Mouse (Mus musculus) gastrocnemius, postnatal 25 days (tissue): ENCODE results near the gene Nup107. TPM values are rescaled to one million over a fixed set of nuclear protein-coding genes. Genes with fewer than 3 reads are reported as not detected.

ENCODE experiments used
- DNase-seq: peaks from one replicate; pipeline ENCODE4 v3.0.0; 2022
- total RNA-seq, 2 experiments: library from RNA; stranded (reverse); gene quantifications; 1 replicate in 1 of 2; 2 replicates in 1 of 2; pipeline ENCODE4 v1.2.3; 2021

The Nup107 gene
- total RNA-seq, 2 experiments from 2014 or later = 6.0 TPM

DNA sequence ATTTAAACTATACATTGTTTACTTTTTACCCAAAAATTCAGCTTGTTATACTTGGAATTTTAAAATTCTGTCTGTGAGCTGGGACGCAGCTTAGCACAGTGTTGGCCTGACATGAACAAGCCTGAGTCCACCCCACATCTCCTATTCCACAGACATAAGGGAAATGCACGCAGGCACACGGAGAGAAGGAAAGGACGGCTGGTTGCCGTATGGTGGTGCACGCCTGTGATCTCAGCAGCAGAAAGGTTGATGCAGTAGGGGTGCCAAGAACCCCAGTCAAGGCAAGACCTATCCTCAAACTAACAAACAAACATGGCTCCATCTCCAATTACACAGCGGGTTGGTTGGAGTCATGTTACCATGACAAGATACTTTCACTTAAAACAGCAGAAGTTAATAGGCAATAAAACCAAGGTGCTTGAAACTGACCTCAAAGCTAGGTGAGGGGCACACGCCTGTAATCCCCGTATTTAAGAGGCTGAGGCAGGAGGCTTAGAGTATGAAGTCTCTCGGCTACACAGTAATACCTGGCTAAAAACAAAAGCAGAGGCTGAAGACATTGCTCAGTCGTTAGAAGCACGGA lies 14.1 kb downstream of the Nup107 start:
- no peak for DNase-seq

DNA sequence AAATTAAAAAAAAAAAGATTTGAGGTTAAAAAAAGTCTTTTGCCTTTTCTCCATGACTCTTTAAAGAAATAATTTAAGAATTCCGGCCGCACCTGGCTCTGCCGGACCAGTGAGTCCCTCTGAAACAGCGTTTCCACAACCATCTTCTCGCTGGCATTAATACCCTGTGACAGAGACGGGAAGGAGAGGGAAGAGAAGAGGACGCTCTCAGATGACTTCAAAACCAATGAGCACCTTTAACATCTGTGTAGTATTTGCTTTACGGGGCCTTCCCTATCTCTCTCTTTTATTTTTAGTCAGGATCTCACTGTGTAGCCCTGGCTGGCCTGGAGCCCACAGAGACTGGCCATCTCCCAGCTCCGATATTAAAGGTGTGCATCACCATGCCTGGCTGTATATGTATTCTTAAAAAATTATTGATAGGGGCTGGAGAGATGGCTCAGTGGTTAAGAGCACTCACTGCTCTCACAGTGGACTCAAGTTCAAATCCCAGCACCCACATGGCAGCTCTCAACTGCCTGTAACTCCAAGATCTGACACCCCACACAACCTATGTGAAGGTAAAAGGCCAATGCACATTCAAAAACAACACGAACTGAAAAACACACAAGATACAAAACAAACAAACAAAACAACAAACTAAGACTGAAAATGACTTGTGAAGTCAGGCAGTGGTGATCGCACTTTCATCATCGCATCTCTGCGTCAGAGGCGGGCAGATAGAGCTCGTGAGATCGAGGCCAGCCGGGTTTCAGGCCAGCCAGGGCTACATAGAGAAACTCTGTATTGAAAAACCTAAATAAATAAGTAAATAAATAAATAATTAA lies 14.8 kb downstream of the Nup107 start:
- DNase-seq = no peak

DNA sequence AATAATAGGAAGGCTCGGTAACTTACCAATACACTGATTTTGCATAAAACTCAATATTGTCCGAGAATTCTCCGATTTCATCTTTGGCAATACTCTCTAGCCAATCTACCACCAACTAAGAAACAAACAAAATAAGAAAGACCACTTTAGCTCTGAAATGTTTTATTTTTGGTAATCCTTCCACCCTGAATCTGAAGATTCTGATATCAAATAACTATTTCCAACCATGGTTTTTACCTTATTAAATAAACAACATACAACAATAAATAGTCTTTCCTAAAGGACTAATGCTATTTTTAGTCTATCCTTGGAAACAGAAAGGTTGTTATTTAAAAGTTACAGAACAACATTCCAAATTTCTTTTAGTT lies 15.4 kb downstream of the Nup107 start:
- no peak for DNase-seq

DNA sequence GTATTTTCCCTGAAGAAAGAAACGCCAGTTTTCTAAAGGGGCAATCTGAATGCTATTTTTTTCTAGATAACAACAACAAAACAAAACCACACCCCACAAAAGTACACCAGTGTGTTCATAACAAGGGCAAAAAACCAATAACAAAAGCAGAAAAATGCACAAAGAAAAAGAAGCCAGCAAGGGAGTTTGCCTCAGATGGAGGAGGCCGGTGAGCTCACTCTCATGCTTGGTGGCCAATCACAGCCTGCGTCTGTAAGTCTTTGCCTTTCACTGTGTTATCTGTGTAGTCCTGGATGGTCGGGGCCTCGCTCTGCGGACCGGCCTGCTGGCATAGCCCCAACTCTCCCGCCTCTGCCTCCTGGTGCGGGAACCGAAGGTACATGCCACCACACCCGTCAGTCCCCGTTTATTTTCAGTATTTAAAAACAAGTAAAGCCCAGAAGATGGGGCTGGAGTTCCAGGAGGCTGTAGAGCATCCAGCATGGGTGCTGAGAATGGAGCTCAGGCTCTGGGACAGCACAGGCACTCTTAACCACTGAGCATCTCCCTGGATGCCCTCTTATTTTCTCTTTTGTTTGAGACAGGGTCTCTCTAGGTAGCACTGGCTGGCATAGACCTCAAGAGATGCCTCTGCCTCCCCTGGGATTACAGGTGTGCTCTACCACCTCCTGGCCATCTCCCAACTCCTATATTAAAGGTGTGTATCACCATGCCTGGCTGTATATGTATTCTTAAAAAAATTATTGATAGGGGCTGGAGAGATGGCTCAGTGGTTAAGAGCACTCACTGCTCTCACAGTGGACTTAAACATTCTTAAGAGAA lies 16.0 kb downstream of the Nup107 start:
- no peak for DNase-seq

DNA sequence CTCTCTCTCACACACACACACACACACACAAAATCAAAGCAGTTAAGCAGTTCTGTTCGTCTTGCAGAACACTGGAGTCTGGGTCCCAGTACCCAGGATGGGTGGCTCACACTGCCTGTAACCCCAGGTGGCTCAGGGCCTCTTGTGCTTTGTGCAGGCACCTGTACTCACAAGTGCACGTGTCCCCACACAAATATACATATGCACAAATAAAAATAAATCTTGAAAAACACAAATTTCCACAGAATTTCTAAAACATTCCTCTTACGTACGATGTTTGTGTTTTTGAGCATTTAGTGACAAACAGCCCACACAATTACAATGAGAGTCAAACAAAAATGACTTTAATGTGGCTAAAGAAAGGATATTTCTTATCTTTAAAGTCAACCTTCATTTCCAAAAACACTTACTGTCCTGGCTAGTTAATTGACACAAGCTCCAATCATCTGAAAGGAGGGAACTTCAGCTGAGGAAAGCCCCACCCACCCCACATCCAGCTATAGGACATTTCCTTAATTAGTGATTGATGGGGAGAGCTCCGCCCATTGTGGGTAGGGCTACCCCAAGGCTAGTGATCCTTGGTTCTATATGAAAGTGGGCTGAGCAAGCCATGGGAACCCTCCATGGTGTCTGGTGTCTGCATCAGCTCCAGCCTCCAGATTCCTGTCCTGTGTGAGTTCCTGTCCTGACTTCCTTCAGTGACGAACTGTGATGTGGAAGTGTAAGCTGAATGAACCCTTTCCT lies 16.9 kb downstream of the Nup107 start:
- no peak for DNase-seq

DNA sequence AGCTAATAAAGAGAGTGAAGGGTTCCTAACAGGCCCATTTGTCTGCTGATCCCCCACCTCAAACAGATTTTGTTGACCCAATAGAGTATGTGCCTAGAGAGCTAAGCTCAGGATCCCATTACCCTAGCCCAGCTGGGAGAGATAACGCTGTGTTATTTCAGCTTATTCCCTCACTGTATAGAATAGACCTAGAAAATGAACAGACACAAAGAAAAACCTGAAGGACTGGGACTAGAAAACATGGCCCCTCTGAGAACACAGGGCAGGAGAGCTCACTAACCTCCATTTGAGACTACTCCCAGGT lies 17.7 kb downstream of the Nup107 start:
- DNase-seq = no peak

DNA sequence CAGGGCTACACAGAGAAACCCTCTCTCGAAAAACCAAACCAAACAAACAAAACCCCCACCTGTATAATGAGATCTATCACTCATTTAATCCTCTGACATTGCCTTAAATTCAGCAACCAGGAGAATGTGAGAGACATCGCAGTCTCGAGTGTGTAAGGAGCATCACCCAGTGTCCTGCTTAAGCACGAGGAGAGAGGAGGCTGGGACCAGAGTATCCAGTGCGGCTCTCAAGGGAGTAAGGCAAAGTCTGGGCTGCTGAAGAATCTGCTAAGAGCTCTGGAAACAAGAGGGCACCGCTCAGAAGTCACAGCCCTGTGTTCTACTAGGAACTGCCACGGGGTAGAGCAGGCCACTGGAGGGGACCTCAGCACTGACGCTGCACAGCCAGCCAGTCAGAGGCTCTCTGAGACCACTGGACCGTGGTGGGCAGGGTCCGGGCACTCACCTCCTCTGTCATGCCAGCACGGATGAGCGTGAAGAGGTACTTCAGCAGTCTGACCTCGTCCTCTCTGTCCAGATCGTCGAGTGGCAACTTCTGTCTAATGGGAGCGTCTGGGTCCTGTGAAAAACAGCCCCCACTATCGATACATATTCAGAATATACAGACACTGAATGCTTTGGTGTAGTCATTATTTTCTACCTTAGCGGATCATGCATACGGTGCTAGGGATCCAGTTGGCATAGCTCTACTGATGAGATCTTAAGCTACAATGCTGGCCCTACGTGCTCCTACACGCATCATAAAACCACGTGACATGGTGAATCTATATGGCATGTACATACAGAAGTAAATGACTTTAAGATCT lies 18.3 kb downstream of the Nup107 start:
- no peak for DNase-seq

DNA sequence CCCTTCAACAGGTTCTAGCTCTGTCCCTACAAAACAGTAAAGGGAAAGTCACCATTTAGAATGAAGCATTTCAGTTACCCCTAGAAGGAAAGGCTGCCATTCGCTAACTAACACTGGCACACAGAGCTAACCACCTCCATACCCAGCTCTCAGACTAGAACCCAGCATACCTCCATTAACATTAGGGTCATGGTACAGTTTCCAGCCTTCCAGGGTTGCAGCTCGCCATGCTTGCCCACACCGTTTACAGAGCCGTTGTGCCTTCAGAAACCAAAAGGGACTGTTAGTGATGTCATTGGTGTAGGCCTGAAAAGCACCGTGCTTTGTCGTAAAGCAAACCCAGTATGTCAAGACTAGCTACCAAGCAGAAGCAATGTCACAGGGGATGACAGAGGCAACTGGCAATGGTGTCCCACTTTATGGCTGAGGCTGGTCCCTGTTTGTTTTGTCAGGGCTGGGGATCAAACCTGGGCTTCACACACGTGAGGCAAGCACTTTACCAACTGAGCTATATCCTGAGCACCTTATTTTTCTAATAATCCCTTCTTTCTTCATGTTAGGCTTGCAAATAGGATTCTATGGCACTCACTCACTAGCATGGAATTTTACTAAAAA lies 19.3 kb downstream of the Nup107 start:
- no peak for DNase-seq

DNA sequence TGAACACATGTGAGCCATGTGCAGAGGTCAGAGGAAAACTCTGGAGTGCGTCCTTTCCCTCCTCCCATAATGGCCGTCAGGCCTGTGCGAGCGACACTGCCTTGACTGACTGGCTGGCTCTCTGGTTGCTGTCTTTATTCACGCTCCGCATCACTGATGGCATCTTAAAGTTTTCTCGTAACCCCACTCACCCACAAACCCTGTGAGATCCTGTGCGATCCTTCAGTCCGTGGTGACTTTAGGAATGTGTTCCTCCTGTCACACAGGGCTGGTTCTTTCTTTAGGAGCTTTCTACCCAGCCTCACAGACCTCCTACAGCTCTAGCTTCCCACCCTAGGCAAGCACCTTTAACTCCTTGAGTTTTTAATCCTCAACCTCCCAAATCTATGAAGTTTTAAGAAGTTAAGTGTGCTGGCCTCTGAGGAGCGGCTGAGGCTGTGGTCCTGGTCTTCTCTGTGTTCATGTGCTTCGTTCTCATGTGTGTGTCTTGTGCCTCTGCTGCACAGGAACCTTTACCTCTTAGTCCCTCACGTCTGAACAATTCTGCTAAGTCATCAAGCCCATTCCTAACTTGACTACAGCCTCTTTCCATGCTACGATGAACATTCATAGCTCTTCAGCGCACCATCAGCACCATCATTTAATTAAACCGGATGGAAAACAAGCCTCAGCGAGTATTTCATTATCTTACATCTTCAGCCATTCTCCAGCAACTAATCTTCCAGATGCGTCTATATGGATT lies 20.0 kb downstream of the Nup107 start:
- DNase-seq = no peak

DNA sequence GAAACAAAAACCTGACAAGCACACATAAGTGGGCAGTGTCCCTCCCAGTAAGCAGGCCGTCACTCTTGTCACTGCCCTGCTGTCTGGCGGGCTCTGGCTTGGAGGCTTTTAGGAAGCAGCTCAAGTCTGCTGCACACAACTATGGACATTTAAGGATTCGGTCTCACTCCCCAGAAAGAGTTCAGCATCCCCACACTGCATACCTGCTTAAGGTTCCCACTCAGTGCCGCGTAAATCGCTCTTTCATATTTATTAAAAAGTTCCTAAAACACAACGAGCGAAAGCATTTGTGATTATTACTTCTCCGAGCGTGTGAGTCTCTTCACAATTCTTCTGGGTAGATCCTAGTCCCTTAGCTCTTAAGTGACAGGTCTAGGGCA lies 21.4 kb downstream of the Nup107 start:
- no peak for DNase-seq

DNA sequence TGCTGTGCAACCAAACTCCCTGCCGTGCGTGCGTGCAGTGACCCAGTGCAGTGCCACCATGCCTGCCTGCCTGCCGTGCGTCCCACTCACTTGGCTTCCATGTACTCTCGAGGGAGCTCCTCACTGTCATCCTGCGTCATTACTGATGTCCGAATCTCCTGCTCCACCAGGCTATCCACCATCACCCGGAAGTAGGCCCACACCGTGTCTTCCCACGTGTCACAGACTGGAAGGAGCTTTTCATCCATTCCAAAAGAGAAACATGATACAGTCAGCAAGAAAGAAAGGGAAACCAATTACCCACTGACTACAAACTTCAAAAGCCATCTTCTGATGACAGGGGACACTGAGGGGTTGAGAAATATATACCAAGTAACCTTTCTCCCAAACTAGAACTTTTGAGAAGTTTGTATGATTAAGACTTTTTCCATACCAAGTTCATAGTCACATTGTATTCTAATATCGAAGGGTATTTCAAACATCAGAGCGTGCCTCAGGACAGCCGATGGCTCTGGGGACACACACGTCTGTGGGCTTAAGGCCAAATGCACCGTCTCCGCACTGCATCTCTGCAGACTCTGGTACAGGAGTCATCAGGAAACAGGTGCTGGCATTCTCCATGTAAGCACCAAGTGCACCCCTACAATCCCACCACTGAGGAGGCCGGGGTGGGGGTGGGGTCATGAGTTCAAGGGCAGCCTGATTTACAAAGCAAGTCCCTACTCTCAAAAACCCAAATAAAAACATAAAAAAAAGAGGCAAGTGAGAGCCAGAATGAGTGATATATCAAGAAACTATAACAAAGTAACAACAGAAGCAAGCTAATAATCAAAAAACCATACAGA lies 22.0 kb downstream of the Nup107 start:
- DNase-seq = no peak

DNA sequence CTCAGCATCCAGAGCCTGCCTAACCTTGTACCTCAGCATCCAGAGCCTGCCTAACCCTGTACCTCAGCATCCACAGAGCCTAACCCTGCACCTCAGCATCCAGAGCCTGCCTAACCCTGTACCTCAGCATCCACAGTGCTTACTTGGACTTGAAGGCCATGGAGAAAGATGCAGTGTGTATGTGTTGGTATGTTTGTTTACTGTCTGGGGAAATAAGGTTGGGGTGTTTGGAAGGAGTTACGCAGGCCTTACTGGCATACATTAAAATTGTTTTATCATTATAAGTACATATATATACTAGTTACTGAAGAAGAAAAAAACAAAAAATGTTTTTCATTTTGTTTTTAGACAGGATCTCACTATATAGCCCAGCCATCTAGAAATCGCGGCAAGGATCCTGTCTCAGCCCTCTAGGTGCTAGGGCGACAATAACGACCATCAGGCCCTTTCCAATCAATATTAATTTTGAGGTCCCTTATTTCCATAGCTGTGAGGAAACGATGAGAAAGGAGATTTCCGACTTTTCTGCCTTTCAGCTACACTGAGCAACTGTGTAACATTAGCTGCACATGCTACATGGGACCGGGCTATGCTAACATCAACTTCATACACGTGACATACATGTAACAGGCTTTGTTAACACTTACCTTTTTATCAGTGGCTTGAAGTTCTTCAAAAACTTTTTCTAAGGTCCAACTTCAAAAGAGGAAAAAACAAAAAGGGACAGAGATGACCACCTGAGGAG lies 22.8 kb downstream of the Nup107 start:
- DNase-seq = no peak

DNA sequence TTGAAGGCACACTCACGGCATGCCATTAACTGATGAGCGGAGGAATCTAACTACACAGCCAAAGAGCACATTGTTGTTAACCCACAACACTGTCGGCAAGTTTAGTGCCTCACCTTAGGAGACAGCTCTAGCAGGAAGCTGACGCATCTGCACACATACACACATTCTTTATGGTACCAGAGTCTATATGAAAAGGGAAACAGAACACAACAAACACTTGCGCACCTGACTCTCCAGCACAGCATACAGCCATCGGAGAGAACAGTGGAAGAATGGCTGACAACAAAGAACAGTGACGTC lies 24.4 kb downstream of the Nup107 start:
- no peak for DNase-seq

DNA sequence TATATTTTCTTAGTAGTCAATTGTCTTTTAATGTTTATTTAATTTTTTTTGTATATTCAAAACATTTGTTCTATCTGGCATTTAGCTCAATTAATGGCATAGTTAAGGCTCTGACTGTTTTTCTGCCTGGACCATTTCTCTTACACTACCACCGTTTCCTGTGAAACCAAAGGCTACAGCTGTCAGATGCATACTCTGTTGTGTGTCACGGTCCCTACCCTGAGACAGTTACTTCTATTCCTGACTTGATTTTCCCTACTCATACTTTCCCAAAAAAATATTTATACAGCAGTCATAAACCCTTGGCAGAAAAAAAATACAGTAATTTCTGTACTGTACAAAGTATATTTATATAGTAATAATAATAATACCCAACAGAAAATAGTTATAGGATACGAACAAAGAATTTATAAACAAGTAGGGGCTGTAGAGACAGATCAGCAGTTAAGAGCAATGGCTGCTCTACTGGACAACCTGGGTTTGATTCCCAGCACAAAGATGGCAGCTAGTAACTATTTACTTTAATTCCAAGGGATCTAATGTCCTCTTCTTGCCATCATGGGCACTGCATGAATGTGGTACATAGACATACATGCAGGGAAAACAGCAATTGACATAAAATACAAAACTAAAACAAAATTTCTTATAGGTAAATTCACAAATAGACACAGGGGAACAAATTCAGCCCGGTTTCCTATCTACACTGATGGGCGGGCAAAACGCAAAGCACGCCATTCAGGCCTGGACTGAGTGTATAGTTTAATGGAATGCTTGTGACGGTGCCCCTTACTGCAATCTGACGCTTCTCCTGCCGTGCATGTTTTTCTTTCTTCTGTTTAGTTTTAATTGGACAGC lies 25.0 kb downstream of the Nup107 start:
- DNase-seq = no peak

DNA sequence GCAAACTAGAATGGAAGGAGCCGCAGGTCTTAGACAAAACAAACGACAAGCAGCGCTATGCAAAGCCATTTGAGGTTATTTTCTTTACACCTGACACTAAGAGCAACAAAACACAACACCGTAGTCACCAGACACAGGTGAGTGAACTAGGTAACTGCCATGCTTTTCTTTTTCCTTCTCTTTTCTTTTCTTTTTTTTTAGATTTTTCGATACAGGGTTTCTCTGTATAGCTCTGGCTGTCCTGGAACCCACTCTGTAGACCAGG lies 25.7 kb downstream of the Nup107 start:
- no peak for DNase-seq

DNA sequence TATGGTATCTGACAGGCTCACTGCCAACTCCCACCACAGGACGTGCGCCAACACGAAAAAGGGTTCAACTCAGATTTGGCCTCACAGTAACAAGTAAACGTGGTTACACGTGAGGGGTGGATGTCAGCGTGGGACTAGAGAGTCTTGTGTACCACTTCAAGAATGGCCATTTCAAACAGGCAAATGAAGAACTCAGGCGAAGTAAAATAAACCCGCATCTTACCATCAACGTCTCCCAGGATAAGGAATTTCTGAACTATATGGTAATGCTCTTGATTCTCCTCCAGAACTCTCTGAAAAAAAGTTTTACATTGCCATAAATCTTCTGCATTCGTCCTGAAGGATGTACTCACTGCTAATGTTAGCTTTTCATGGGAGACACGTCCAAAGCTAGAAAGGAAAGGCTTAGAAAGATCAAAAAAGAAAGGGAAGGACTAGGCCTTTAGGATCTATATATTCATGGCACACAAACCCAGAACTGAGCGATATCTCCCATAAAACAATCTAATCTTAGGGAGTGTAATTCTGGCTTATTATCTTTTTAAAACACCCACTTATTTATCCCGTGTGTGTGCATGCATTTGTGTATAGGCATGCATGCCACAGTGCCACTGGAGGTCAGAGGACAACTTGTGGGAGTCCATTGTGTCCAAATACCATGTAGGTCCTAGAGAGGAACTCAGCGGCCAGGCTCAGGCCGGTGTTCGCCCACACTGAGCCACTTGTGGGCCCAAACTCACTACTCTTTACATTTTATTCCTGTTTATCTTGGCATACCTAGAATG lies 26.2 kb downstream of the Nup107 start:
- DNase-seq = no peak

DNA sequence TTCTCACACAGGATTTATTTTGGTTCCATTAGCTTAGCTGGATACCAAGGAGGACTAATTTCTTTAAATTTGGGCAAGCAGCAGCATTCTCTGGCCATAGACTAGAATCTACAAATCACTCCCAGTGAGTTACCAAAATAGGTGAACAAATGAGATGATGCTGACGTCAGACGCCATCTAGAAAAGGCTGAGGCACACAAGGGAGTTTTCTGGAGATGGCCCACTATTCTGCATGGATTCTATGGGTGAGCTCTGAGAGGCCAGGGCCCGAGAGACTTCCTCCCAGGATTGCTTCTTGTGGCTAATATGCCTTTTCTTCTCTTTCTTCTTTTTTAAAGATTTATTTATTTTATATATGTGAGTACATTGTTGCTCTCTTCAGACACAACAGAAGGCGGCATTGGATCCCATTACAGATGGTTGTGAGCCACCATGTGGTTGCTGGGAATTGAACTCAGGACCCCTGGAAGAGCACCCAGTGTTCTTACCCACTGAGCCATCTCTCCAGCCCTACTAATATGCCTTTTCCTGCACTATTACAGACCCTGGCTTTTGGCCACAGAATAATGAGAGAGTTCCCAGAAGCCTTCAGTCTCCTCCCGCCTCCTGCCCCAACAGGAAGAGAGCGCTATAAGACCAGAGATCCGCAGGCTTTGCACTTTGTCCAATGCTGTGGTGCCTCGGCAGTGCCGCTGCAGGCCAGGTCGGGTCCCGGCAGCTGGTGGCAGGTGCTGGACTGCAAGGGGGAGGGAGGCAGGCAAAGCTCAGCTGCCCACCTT lies 27.2 kb downstream of the Nup107 start:
- DNase-seq = no peak
